Mouse (Mus musculus): ENCODE measurements at regions not wholly inside any gene's neighbourhood (a gene's known extent, or its start where the extent isn't known, plus 50 kb on each side); places are given as distances from the start of the nearest gene placed in this dataset.

DNA sequence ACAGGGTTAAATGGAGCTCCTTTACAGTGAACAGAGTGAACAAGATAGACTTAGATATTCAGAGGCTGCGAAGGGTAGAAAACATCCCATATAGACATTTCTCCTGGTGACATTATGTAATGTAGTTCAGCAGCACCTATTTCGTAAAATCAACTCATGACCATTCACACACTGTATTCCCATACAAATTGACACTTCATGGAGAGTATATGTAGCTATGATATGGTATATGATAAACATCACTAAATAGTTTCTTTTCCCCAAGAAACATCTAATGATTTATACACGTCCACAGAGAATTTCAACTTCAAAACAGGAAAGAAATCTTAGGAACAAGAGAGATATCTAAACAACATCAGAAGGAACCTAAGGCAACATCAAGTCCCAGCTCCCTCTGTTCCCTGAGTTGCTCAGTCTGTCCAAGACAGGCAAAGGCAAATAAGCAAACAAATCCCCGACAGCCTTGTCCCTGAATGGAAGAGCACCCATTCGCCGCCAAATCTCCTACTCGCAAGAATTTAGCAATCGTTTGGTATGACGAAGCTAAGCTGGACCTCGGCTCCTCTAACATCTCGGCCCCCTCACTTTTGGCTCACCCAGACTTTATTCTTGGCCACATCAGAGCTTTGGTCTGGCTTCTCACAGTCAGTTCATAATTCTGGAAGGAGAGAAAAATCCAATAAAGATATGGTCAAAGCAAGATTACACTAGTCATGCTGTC lies 148.0 kb downstream of the Cox18 start:
- Histone ChIP-seq H3K9ac (replicated peaks) (no peak overlapping the region), H3K36me3 (no peaks in the 10 kb centered on the region), H3K4me2 (no peak overlapping the region), H3K4me1 (no peaks in the 10 kb centered on the region), H3K27ac (replicated peaks) (no peak overlapping the region), H3K9me3 (replicated peaks) (no peaks in the 10 kb centered on the region), H3K27me3 (replicated peaks) (no peaks in the 10 kb centered on the region), H3K4me3 (replicated peaks) (no peak overlapping the region)
- WGBS, result 92% methylated on average over 11 of the region's 11 CpGs
- ATAC-seq (ENCODE audit: low FRiP score), result no peak

DNA sequence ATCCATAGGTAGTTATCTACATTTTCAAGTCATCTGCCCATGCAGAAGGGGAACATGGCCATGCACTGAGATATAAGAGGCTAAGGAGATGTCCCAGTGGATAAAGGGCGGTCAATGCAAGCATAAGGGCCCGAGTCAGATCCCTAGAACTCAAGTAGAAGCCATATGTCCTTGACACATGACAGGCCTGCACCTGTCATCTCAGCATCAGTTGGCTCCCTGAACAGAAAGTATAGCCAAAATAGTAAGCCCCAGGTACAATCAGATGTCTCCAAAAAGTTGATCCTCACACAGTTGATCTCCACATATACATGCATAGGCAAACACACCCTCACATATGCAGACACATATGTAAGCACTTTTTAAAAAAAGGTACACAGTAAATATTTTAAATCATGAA lies 152.0 kb downstream of the Cox18 start:
- no peaks in the 10 kb centered on the region for H3K36me3 ChIP-seq
- H3K4me2 ChIP-seq, result no peak overlapping the region
- no peak for ATAC-seq (ENCODE audit: low FRiP score)
- no peak overlapping the region for H3K9ac ChIP-seq (replicated peaks)
- no peak overlapping the region for H3K4me3 ChIP-seq (replicated peaks)
- no peaks in the 10 kb centered on the region for H3K27me3 ChIP-seq (replicated peaks)
- H3K9me3 ChIP-seq (replicated peaks), result no peaks in the 10 kb centered on the region
- no peaks in the 10 kb centered on the region for H3K4me1 ChIP-seq
- 95% methylated on average over 2 of the region's 2 CpGs for WGBS
- H3K27ac ChIP-seq (replicated peaks), result no peak overlapping the region

GRCm38 (mm10) chr5:90068601-90069000 lies 155.2 kb downstream of the Cox18 start:
- H3K27me3 ChIP-seq (replicated peaks), result no peaks in the 10 kb centered on the region
- no peak overlapping the region for H3K4me3 ChIP-seq (replicated peaks)
- H3K36me3 ChIP-seq, result no peaks in the 10 kb centered on the region
- no peak overlapping the region for H3K4me2 ChIP-seq
- no peaks in the 10 kb centered on the region for H3K9me3 ChIP-seq (replicated peaks)
- H3K9ac ChIP-seq (replicated peaks), result no peak overlapping the region
- H3K4me1 ChIP-seq, result no peaks in the 10 kb centered on the region
- no peak overlapping the region for H3K27ac ChIP-seq (replicated peaks)
- ATAC-seq (ENCODE audit: low FRiP score), result no peak

- Histone ChIP-seq H3K9ac (replicated peaks) (no peak overlapping the region), H3K4me1 (no peaks in the 10 kb centered on the region)
- 49% methylated on average over 7 of the region's 7 CpGs for WGBS
Measured at GRCm38 (mm10) chr5:90067817-90068216, 156.0 kb downstream of the Cox18 start.

GRCm38 (mm10) chr5:90065884-90066615 lies 157.8 kb downstream of the Cox18 start:
- ATAC-seq (ENCODE audit: low FRiP score), result no peak
- Histone ChIP-seq H3K4me2 (no peak overlapping the region), H3K27me3 (replicated peaks) (no peaks in the 10 kb centered on the region), H3K36me3 (no peaks in the 10 kb centered on the region), H3K9ac (replicated peaks) (no peak overlapping the region), H3K27ac (replicated peaks) (no peak overlapping the region), H3K9me3 (replicated peaks) (no peaks in the 10 kb centered on the region), H3K4me3 (replicated peaks) (no peak overlapping the region), H3K4me1 (no peaks in the 10 kb centered on the region)
- WGBS, result 59% methylated on average over 6 of the region's 6 CpGs

More at GRCm38 (mm10) chr5:90067817-90068216, 156.0 kb downstream of the Cox18 start:
- Histone ChIP-seq H3K27me3 (replicated peaks) (no peaks in the 10 kb centered on the region), H3K36me3 (no peaks in the 10 kb centered on the region), H3K4me2 (no peak overlapping the region), H3K9me3 (replicated peaks) (no peaks in the 10 kb centered on the region), H3K27ac (replicated peaks) (no peak overlapping the region), H3K4me3 (replicated peaks) (no peak overlapping the region)
- no peak for ATAC-seq (ENCODE audit: low FRiP score)

GRCm38 (mm10) chr5:90055686-90056085 lies 168.1 kb downstream of the Cox18 start:
- no peak overlapping the region for H3K4me2 ChIP-seq
- no peak overlapping the region for H3K4me3 ChIP-seq (replicated peaks)
- ATAC-seq (ENCODE audit: low FRiP score), result no peak
- no peaks in the 10 kb centered on the region for H3K4me1 ChIP-seq
- no peak overlapping the region for H3K27ac ChIP-seq (replicated peaks)
- H3K27me3 ChIP-seq (replicated peaks), result no peaks in the 10 kb centered on the region
- no peaks in the 10 kb centered on the region for H3K9me3 ChIP-seq (replicated peaks)
- 70% methylated on average over 2 of the region's 2 CpGs for WGBS
- no peak overlapping the region for H3K9ac ChIP-seq (replicated peaks)
- H3K36me3 ChIP-seq, result no peaks in the 10 kb centered on the region

DNA sequence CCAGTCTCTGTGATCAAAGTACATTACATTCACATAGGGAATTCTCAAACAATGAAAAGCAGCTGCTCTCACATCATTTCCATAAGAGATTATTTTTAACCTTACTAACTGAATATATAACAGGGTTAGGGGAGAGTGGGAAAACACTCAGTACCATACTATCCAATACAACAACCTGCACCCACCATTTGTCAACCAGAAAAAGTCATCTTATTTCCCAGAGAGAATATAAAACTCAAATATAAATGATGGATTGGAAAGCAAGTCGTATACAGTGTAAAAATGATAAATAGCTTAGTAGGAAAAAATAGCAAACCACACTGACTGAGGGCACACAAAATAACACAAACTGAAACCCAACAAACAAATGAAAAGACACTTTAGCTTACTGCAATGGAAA lies 169.4 kb upstream of the Adamts3 start:
- Histone ChIP-seq H3K27ac (replicated peaks) (no peak overlapping the region), H3K4me3 (replicated peaks) (no peak overlapping the region), H3K9ac (replicated peaks) (no peak overlapping the region), H3K27me3 (replicated peaks) (no peaks in the 10 kb centered on the region), H3K9me3 (replicated peaks) (no peaks in the 10 kb centered on the region), H3K4me1 (no peaks in the 10 kb centered on the region), H3K4me2 (no peak overlapping the region), H3K36me3 (no peaks in the 10 kb centered on the region)
- ATAC-seq (ENCODE audit: low FRiP score), result 0 out of 2 replicates have a peak, but pooled peaks have one; percentile 28
- 26% methylated on average over 1 of the region's 1 CpGs for WGBS

GRCm38 (mm10) chr5:90049856-90050255 lies 166.7 kb upstream of the Adamts3 start:
- H3K27ac ChIP-seq (replicated peaks), result no peak overlapping the region
- H3K36me3 ChIP-seq, result no peaks in the 10 kb centered on the region
- H3K27me3 ChIP-seq (replicated peaks), result no peaks in the 10 kb centered on the region
- WGBS, result 90% methylated on average over 3 of the region's 3 CpGs
- H3K4me2 ChIP-seq, result no peak overlapping the region
- H3K9ac ChIP-seq (replicated peaks), result no peak overlapping the region
- no peak for ATAC-seq (ENCODE audit: low FRiP score)
- H3K9me3 ChIP-seq (replicated peaks), result no peaks in the 10 kb centered on the region
- no peak overlapping the region for H3K4me3 ChIP-seq (replicated peaks)
- H3K4me1 ChIP-seq, result no peaks in the 10 kb centered on the region

- Histone ChIP-seq H3K9me3 (replicated peaks) (no peaks in the 10 kb centered on the region), H3K27me3 (replicated peaks) (no peaks in the 10 kb centered on the region), H3K4me3 (replicated peaks) (no peak overlapping the region), H3K36me3 (no peaks in the 10 kb centered on the region), H3K4me1 (no peaks in the 10 kb centered on the region), H3K27ac (replicated peaks) (no peak overlapping the region), H3K9ac (replicated peaks) (no peak overlapping the region), H3K4me2 (no peak overlapping the region)
- ATAC-seq (ENCODE audit: low FRiP score), result no peak
- WGBS, result 87% methylated on average over 4 of the region's 4 CpGs
Measured at GRCm38 (mm10) chr5:90042781-90043180, 159.6 kb upstream of the Adamts3 start.

DNA sequence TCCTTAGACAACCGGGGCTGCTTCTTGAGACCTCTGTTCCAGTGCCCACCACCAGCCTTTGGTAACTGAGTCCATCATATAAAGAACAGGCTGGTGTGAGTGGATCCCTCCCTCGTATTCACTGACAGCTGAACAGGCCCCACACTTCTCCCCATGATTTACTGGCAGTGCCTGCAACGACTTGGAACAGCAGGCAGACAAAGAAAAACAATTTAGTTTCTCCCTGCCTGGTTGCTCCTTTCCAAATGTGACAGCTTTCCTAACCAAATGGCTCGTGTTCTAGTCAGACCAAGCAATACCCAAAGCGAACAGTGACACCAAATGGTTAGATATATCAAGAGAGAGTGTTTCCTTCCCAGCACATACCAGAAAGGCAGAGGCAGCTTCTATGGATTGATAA lies 150.0 kb upstream of the Adamts3 start:
- WGBS, result 22% methylated on average over 5 of the region's 5 CpGs
- H3K4me3 ChIP-seq (replicated peaks), result no peak overlapping the region
- no peak overlapping the region for H3K27ac ChIP-seq (replicated peaks)
- H3K4me2 ChIP-seq, result no peak overlapping the region
- no peaks in the 10 kb centered on the region for H3K4me1 ChIP-seq
- H3K36me3 ChIP-seq, result no peaks in the 10 kb centered on the region
- H3K27me3 ChIP-seq (replicated peaks), result no peaks in the 10 kb centered on the region
- H3K9ac ChIP-seq (replicated peaks), result no peak overlapping the region
- no peaks in the 10 kb centered on the region for H3K9me3 ChIP-seq (replicated peaks)
- ATAC-seq (ENCODE audit: low FRiP score), result peak; percentile 45; the same call in 1 of the 2 replicates

DNA sequence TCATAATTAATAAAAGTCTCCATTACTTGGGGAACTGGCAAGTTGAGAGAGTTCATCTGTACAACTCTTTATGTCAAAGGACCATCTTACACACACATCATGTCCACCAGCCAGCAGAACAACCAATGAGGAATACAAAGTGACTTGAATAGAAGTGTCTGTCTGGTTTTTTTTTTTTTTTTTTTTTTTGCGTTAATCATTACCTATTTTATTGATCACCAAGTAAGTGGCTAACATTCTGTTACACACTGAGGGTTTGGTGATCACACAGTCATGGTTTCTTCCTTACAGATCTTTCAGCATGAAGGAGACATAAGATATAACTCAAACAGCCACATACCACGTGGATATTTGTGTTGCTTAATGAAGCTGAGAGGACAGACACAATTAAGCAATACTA lies 147.6 kb upstream of the Adamts3 start:
- WGBS, result 65% methylated on average over 2 of the region's 2 CpGs
- Histone ChIP-seq H3K36me3 (no peaks in the 10 kb centered on the region), H3K9ac (replicated peaks) (no peak overlapping the region), H3K4me1 (no peaks in the 10 kb centered on the region), H3K4me3 (replicated peaks) (no peak overlapping the region), H3K27me3 (replicated peaks) (no peaks in the 10 kb centered on the region), H3K9me3 (replicated peaks) (no peaks in the 10 kb centered on the region), H3K4me2 (no peak overlapping the region), H3K27ac (replicated peaks) (no peak overlapping the region)
- ATAC-seq (ENCODE audit: low FRiP score), result no peak

DNA sequence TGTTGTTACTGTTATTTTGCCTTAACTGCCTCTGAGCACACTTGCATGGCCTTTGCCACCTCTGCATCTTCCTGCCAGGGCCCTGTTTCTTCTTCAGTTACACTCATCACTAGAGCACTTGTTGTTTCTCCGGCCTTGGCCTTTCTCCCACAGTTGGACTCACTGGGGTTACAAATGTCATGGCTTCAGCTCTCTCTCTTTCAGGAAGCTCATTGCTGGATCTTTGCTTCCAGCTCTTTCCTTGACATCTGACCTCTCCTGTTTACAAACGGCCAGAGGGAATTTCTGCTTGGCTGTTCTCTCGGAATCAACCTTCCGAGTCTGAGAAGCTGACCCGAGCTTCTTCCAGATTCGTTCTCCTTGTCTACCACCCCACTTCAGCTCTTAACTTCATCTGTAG lies 146.6 kb upstream of the Adamts3 start:
- H3K36me3 ChIP-seq, result no peaks in the 10 kb centered on the region
- H3K9ac ChIP-seq (replicated peaks), result no peak overlapping the region
- 71% methylated on average over 6 of the region's 6 CpGs for WGBS
- no peaks in the 10 kb centered on the region for H3K27me3 ChIP-seq (replicated peaks)
- H3K27ac ChIP-seq (replicated peaks), result no peak overlapping the region
- no peak for ATAC-seq (ENCODE audit: low FRiP score)
- H3K9me3 ChIP-seq (replicated peaks), result no peaks in the 10 kb centered on the region
- no peak overlapping the region for H3K4me2 ChIP-seq
- no peak overlapping the region for H3K4me3 ChIP-seq (replicated peaks)
- no peaks in the 10 kb centered on the region for H3K4me1 ChIP-seq
